Mouse (Mus musculus): ENCODE data around the gene Pygo1.

Pygo1 gene

GRCm38 (mm10) chr9:72996167-72996566 is 70.7 kb downstream of the Pygo1 start:
- no peak for DNase-seq

GRCm38 (mm10) chr9:72996806-72997205 is 71.4 kb downstream of the Pygo1 start:
- no peak for DNase-seq

- DNase-seq, result no peak
Measured at GRCm38 (mm10) chr9:73000487-73000886, 75.0 kb downstream of the Pygo1 start.

- no peak for DNase-seq
Measured at GRCm38 (mm10) chr9:73001314-73002011, 76.0 kb downstream of the Pygo1 start.
